Mouse (Mus musculus) left cerebral cortex, adult 11 months (tissue): ENCODE data around the gene Tmem189.
"Not testable (repeated sequence)": the region's sequence is repeated elsewhere in the genome, so short reads cannot be mapped to it uniquely, and the experiment has no call there.

Experiments used
- DNase-seq: peaks from one replicate; pipeline ENCODE4 v3.0.0; 2022; ENCODE audit warnings: low spot score

Gene Tmem189

DNA sequence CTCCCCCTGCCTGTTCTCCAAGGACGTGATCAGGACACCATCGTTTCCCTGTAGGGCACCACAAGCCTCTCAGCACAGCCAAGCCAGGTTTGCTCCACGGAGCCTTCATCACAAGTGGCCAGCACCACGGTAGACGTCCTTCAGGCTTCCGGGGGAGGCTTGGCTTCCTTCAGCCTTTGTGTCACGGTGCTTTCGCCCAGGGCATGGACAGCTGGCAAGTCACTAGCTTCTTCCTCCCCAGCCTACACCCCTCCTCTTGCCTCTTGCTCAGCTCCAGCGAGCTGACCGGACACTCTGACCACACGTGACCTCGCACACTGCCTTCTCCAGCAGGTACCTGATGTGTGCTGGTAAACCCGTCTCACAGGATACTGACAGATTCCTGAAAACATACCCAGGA, 67.3 kb downstream of the Tmem189 start:
- no peak for DNase-seq

DNA sequence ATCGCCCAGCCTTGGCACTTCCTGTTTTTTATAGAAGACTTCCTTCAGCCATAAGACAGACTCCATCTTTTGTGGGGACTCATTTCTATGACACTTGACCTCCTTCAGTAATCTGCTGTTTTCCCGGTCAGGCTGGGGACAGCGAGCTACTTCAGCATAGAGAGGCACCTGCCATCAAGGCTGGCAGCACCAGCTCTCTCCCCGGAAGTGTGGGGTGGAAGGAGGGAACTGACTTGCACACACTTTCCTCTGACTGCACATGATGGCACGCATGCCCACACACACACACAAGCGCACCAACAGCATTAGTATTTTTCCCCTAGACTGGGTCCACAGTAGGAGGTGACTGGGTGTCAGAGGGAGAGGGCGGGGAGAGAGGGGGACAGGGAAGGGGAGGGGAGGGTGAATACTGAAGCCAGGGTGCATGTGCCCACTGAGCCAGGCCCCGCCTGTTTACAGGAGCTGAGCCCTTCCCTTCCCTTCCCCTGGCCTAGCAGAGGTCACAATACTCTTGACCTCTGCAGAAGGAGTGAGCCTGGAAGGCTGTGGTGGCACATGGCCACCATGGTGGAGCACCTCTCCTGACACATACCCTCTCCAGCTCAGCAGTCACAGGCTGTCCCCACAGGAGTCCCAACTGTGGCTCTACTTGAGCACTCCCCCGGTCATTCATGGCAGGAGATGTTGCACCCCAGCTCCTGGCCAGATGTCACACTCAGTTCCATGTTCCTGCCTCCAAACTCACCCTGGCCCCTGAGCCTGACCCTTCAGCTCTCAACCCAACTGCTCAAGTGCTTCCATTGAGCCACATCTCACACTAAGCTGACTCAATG, 68.2 kb downstream of the Tmem189 start:
- DNase-seq, result no peak

DNA sequence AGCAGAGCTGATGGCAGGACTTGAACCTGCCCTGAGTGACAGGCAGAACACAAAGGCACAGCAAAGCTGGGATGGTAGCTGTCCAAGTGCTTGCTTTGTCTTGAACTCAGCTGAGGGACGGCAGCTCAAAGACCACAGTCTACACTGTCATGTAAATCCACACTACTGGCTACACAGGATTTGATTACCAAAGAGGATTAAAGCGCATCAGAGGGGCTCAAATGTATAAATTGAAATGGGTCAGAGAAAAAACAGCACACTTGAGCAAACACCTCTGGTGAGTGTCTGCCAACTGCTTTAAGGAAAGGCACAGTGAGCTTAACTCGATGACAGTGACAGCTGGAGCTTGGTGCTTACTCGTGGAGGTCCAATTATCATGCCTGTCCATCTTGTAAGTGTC, 72.2 kb downstream of the Tmem189 start:
- no peak for DNase-seq

DNA sequence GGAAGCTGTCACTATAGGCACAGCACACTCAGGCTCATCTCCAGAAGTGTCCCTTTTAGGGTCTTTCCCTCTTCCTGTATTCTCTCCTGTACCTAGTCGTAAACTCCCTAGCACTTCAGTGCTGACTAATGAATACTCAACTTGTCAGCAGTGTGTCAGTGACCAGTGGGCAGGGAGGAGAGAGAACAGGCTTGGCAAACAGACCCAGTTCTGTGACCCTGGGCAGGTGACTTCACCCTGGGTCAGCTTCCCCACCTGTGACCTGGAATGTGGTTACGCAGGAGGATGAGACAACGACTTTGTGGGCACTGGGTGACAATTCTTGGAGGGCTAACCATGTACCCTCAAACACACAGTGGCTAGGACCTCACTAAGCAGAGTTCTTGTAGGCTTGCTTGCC, 72.6 kb downstream of the Tmem189 start:
- DNase-seq, result no peak

DNA sequence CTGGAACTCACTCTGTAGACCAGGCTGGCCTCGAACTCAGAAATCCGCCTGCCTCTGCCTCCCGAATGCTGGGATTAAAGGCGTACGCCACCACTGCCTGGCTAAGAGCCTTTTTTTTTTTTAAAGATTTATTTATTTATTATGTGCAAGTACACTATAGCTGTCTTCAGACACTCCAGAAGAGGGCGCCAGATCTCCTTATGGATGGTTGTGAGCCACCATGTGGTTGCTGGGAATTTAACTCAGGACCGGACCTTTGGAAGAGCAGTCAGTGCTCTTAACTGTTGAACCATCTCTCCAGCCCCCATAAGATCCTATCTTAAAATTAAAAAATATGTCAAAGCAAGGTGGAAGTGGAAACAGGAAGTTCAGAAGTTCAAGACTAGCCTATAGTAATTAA, 76.3 kb downstream of the Tmem189 start:
- DNase-seq, result not testable (repeated sequence)

DNA sequence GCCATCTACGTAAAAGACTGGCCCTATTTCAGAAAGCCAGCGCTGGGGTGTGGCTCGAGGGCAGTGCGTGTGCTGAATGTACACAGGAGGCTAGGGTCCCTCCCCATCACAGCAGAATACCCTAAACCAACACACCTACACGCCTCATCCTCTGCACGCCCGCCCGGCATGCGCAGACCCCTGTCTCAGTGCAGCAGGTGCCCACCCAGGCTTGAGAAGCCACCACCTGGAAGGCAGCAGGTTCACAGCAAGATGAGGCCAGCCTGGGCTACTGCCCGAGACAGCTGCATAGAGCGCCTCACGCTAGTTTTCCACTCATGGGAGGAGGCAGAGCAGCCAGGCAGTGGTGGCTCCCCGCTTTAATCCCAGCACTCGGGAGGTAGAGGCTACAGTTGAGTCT, 77.5 kb downstream of the Tmem189 start:
- DNase-seq, result no peak

DNA sequence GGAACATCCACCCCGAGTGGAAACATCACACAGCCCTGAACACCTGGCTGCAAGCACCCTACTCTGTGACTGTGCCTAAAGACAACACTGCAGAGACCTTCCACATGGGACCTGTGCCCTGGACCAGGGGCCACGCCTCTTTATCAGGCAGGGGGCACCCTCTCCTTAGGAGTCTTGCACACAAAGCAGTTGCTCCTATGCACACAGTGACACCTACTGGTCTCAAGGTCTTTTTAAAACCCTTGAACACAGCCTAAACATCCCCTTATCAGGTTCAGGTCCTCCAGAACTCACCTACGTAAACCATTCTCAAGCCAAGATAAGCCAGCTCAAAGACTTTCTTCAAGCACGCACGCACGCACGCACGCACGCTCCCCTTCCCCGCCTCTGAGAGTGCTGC, 78.3 kb downstream of the Tmem189 start:
- DNase-seq, result no peak

DNA sequence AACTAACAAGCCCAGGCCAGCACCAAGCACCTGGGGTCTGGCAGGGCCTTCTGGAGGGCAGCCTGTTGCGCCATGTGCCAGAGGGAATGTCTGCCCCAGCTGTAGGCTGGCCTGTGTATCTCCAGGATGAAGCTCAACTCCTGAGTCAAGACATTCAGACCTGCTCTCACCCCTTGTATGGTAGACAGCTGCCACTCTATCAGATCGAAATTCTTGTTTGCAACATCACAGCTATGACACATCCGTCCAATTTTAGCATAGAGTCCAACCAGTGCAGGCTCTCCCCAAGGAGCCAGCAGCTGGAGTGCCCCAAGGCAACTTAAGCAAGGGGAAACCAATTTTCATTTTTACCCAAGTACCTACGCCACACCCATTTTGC, 82.9 kb downstream of the Tmem189 start:
- no peak for DNase-seq

DNA sequence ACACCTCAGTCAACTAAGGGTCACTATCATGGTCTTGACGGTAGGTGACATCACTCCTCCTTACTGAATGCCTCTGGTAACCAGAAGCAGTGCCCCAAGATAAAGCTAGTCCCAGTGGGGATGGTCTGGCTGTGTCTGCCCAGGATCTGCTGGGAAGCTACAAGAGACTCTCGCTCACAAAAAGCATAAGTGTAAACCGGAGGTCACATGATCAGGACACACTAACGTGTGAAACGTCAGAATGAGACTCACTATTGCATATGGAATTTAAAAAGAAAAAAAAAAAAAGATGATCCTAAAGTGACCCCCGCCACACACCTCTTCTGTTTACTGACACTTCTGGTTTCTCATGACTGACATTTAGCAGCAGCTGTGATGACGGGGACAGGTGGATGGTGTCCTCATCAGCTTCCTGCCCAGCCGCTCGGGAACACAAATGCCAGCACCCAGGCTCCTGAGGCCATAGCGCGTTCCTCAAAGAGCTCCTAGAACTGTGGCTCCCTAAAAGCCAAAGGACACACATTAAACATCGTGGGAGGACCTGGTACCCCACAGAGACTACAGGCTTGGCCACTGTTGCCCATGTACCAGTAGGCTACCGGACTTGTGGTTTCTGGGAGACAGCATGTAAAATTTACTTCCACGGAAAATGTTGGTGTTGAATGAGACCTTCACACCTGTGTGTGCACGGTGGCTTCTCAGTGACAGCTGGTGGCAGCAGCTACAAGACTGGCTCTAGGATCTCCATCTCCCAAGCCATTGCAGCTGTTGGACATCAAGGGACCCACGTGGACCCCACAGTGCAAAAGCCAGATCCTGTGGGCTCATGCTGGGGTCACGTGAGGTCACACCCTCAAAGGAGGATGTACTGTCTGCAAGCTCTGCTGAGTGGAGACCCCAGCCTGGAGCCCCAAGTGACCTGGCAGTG, 83.5 kb downstream of the Tmem189 start:
- no peak for DNase-seq

DNA sequence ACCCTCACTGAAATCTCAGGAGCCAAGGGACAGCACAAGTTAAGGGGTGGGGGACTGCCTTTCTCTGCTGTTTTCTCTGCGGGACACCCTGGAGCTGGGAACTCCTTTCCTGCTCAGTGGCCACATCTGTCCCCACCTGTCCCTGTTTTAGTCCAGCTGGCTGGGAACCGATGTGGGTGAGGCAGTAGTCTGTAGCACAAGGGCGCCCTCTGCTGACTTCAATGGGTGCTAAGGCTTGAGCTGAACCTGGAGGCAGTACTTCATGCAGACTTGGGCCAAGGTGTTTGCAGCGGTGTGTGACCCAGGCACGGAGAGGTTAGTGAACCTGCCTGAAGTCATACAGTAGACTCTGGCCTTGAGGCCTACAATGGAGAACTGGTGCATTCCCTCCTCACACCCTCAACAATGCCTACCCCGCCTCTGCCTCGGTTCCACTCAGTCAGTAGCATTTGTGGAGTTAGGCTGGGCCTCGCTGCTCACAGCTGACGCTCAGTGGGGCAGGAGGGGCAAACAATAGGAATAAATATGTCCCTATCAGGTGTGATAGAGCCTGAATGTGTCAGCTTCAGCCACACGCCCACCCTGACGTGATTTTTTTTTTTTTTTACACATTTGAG, 84.3 kb downstream of the Tmem189 start:
- DNase-seq, result peak; percentile 76

DNA sequence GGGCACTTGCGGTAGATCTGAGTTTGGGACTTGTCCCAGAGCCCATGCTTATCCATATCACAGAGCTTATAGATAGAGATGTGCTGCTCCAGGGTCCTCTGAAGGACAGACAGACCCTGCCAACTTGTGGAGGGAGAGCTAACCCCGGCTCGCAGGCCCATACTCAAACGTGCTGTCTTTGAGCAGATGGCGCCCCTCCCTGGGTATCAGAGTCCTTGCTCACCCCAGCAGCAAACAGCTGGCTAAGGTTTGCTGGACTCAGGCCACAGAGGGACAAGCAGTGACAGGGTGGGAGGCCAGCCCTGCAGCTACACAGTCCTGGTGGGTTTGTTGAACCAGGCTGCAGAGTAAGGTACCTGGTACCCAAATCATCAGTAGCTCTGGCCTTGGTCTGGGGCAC, 86.6 kb downstream of the Tmem189 start:
- DNase-seq, result no peak

DNA sequence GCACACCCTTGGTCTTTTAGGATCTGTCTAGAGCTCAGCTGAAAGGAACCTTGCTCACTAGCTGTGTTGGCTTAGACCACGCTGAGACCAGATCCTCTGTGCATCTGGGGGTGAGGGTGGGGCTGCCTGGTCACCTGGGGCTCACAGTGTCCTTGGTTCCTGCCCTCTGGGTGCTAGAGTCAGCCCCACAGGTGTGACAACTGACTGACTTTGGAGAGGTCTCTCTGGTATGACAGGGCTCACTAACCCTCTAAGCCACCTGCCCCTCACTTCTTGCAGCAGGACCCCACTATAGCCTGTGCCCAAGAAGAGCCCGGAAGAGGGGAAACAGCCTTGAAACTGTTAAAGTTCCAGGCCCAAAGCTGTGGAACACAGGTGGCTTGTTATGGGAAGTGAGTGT, 87.3 kb downstream of the Tmem189 start:
- DNase-seq, result no peak

DNA sequence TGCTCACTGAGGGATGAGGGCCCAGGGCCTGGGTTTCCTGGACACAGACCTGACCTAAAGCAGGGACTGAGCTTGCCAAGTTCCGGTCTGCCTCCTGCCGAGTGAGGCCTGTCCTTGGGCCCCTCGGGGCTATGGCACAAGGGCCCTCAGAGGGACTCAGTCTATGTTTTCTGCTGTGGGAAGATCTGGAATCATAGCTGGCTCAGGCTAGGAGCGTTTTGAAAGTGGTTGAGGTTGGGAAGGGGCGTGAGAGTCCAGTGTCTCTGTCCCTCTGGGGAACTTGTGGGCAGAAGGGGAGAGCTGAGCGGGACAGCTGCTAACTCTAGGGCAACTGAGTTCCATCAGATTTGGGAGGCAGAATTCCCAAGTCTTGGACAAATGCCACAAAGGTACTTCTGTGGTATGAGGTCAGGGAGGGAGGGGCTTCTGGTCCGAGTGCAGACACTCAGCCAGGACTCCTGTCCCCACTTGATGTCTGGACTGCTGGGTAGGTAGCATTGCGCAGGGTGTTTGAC, 89.1 kb downstream of the Tmem189 start:
- DNase-seq, result no peak

DNA sequence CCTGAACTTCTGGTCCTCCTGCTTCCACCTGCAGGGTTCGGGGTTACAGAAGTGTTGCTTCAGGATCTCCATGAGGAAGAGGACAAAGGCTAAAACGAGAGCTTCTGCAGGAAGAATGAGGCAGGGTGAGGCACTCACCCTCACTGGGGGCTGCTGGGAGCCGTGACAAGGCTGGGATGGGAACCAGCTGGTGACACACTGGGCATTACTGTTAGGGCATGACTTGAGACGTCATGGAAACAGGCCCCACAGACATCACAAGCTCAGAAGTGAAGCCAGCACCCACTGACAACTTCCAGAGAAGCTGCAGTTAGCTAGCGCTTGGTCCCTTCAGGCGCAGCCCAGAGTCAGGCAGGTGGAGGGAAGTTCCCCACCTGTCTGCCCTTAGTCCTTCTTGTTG, 89.7 kb downstream of the Tmem189 start:
- DNase-seq, result no peak

DNA sequence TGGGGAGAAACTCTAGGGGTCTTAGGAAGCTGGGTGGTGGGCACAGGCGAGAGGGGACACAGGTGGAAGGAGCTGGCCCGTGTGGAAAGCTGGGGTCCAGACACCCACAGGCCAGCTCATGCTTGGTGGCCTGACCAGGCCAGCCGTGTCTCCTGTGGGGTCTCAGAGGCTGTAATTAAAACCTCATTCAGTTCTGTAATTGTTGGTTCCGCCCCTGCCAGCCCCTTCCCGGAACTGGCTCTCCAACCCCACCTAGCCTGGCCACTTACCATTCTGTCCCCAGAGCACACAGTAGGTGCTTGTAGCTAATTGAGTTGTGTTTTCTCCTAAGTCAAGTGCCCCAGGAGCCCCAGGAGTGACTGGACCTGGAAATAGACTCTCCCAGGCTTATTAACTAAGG, 90.4 kb downstream of the Tmem189 start:
- no peak for DNase-seq

DNA sequence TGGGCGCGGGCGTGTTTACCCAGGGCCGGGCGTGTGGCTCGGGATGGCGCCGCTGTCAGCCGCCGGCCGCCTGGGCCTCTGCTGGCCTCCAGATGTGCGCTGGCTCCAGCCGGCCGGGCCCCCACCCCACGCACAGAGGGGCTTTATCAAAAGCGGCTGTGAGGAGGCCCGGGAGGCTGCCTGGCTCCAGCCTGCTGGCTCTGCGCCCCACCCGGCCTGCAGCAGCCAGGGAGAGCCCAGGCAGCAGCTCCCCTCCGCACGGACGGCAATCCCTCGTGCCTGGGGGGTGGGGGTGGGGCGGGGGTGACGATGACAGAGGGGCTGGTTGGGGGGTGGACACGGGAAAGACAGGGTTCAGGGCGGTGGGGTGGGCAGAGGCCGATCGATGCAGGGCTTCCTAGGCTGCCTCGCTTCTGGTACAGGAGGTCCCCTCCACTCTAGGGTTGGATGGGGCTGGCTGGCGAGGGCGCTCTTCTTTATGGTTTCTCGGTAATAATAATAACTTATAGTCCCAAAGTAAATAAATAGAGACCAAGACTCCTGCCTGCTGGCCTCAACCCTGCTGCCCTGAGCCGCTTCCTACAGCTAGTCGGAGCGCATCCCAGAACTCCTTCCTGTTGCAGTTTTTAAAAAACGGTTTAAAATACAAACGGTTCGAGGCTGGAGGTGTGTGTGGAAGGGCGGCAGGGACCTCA, 92.0 kb downstream of the Tmem189 start:
- no peak for DNase-seq

DNA sequence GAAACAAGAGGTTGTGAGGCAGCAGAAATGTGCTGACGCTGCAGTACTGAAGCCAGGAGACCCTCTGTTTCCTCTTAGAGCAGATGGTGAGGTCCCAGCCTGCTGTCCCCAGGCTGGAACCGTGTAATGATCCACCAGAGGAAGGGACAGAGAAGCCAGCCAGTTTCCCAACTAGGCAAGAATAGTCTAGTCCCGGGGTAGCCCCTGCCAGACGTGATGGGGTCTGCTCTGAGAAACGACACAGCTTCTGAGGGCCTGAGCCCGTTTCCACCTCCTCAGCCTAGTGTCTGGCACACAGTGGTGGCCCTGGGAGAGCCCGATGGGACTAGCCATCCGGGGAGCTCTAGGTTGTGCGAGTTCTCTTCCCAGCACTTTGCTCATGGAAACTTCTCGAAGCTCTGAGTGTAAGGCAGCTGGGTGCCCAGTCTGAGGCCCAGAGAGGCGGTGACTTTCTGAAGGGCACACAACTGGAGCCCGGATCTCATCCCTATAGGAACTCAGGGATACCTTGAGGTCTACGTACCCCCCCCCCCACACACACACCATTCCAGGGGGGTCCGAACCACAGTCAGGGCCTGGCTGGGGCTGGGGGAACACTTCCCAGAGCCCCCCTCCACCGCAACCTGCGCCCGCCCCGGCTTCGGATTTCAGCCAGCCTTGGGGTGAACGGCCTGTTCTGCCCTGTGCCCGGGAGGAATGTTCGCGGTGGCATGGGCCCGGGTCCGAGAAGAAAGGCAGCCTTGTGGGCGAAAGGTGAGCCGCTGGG, 92.7 kb downstream of the Tmem189 start:
- DNase-seq, result no peak

DNA sequence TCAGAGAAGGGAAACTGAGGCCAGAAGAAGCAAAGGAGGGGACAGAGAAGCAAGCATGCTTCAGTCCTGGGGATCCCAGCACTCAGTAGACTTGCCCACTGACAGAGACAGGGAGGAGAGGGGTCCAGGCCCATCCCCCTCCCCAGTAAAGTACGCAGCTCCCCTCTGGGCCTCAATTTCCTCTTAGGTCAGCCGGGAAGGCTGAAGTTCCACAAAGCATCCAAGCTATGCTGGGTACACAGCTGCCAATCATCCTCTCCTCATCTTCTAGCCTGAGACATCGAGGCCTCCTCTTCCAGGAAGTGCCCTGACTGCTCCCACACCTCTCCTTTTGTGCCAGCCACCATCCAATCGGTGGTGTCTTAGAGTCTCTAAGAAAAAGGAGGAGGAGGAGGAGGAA, 93.4 kb downstream of the Tmem189 start:
- DNase-seq, result no peak

DNA sequence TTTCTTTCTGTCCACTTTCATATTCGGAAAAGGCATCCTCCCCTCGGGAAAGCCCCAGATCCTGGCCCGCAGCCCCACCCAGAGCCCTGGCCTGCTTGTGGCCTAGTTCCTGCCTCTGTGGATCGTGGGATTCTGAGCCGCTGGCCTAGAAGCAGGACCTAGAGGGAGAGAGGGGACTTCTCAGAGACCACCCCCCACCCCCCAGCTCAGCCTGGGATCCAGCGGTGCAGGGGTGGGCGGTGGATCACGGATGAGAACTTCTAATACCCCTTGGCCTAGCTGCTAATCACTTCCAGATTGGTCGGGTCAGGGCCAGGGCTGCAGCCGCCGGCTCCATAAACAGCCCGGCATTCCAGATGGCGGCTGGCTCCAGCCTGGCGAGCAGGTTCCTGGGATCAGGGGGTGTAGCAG, 93.9 kb downstream of the Tmem189 start:
- DNase-seq, result no peak

DNA sequence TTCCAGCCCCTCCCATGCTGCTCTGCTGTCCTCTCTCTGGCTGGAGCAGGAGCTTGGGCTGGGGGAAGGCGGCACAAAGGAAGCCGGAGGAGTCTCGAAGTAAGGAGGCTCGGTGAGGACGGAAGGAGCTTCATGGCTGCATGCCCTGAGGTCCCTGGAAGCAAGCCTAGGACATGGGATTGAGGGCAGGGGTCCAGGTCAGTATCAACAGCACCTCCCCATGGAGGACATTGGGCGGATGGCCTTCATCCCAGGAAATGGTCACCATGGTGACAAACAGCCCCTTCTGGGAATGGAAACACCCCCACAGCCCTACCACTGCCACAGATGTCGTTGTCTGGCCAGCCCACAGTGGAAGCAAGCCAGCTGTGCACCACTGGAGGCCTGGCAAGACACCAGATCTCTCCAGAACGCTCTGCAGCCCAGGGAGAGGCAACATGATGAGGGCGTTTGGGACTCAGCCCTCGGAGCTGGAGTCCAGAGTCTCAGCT, 95.1 kb downstream of the Tmem189 start:
- peak; percentile 47 for DNase-seq
